Mouse (Mus musculus): ENCODE measurements around the gene Kctd20. TPM values are rescaled to one million over a fixed set of nuclear protein-coding genes. Genes with fewer than 3 reads are reported as not detected.

The Kctd20 gene
- polyA plus RNA-seq, 1 experiment from 2014 or later, result 38.2 TPM

DNA sequence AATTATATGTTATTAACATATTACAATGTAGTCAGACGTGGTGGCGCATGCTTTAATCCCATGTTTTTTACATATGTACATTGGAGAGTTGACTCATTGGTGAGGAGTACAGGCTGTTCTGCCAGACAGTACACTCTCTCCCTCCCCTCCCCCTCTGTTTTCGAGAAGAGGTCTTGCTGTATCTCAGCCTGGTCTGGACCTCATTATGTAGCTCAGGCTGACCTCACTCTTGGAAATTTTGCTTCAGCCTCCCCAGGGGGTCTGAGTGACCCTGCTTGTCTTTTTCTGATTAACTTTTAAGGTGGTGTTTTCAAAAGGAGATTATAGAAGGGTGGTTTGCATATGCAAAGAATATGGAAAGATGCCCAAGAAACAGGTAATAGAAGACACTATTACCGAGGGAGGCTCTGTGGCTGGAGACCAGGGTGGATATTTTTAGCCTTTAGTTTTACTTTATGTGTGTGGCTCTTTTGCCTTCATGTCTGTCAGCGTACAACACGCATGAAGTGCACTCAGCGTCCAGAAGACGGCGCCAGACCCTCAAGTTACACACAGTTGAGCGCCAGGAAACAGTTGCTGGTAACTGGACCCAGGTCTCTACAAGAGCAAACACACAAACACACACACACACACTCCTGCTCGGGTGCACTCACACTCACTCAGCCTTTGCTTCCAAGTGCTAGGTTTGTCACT is 66.7 kb downstream of the Kctd20 start:
- peak; percentile 69 for TF ChIP-seq CTCF (IDR thresholded peaks at IDR 0.05)
- in situ Hi-C loops (cut with MboI; ENCODE audit: low pct_unique_long_range_greater_than_20kb), result no loop called here
- DNase-seq (ENCODE audit: low read depth, low spot score), result no peak
- CTCF ChIA-PET, result interaction anchor here (1.0 kb wide), 1 partner anchor 13 kb away, joined by 4 read pairs; no protein-coding TSS in a partner anchor
- H3K27me3 ChIP-seq, result no peaks in the 10 kb centered on the region
- ATAC-seq, result no peak
- POLR2A ChIA-PET, result interaction anchor here (1.2 kb wide), 1 partner anchor 75 kb away, joined by 3 read pairs; no protein-coding TSS in a partner anchor

Other genes starting within 250 kb of the Kctd20 start
- gene AC170998.1, start 225.9 kb upstream of the Kctd20 start, polyA plus RNA-seq (2021), result 30.9 TPM
- 0.23 TPM for gene Mapk13, start 182.7 kb upstream of the Kctd20 start, polyA plus RNA-seq (2021)
- 31.4 TPM for gene Brpf3, start 150.9 kb upstream of the Kctd20 start, polyA plus RNA-seq (2021)
- not detected for gene Pnpla1, start 93.5 kb upstream of the Kctd20 start, polyA plus RNA-seq (2021)
- gene 4930539E08Rik, start 36.6 kb upstream of the Kctd20 start, polyA plus RNA-seq (2021), result 0.05 TPM
- gene Pxt1, start 8.1 kb upstream of the Kctd20 start, polyA plus RNA-seq (2021), result not detected
- 94.5 TPM for gene Stk38, start 56.0 kb downstream of the Kctd20 start, polyA plus RNA-seq (2021)
- gene Srsf3, start 80.7 kb downstream of the Kctd20 start, polyA plus RNA-seq (2021), result 187 TPM
- 29.0 TPM for gene Cdkn1a, start 139.0 kb downstream of the Kctd20 start, polyA plus RNA-seq (2021)
- gene Rab44, start 162.2 kb downstream of the Kctd20 start, polyA plus RNA-seq (2021), result 0.04 TPM